Mouse (Mus musculus): ENCODE measurements at regions not wholly inside any gene's neighbourhood (a gene's known extent, or its start where the extent isn't known, plus 50 kb on each side); places are given as distances from the start of the nearest gene placed in this dataset.

DNA sequence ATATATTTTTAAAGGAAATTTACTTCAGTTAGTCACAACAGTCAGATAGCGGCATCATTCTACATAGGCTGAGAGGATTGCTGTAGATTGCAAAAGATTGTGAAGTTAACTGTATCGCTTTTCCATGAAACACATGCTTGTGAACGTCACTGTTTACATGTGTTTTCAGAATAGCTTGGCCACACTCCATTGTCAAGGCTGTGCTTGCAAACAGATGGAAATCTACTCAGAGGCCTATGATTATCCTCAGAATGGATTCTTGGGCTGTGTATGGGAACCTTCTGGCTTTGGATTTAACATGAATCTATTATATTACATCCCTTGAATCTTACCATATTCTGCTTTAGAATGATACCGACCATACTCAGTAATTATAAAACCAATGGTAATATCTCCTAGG is 690.1 kb downstream of the Ttll7 start:
- DNase-seq (ENCODE audit: low spot score): no peak

GRCm38 (mm10) chr3:147537584-147537983 is 685.4 kb downstream of the Ttll7 start:
- DNase-seq (ENCODE audit: low spot score): no peak

DNA sequence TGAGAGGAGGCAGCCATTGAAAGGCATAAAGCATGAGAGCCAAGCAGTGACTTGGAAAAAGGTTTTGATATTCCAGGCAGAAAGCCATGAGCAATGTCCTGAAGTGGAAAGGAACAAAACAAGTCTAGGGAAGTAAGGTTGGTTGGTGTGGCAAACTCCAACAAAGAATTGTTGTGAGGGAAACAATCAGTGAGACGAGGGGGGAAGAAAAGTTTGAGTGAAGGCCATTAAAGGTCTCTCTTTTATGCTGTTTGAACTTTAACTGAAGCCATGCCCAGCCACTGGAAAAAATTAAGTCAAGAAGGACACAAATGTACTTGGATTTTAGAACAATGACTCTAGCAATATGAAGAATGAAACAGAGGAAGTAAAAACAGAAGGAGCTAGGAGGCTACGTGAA is 680.0 kb downstream of the Ttll7 start:
- DNase-seq (ENCODE audit: low spot score): no peak

GRCm38 (mm10) chr3:147531608-147532180 is 679.5 kb downstream of the Ttll7 start:
- DNase-seq (ENCODE audit: low spot score): no peak
